28 mouse cellular contexts compared by ENCODE assay signal in genomic region chr14:59492376-59492775, GRCm38 (mm10). TPM values are rescaled to one million over a fixed set of nuclear protein-coding genes. Genes with fewer than 3 reads are reported as not detected.
DNase-seq lines count a peak whose midpoint lies in the region; ATAC-seq and TF ChIP-seq lines count a peak whose summit lies in the region.
"Had no signal": no experiment of that assay in that cellular context is flagged by ENCODE, and none has a peak within 500 bp of the region (broad histone marks: within the 10 kb centered on the region; RNA-seq: fewer than 3 reads in every experiment).

No protein-coding gene starts in this region.

- no peak for TF ChIP-seq CTCF in liver, adult 2 months (IDR thresholded peaks at IDR 0.05; ENCODE audit: low read depth, low read length)

- H3K9me3 ChIP-seq in liver, embryonic 11.5 days (ENCODE audit: control insufficient read depth, low read length): no peaks in the 10 kb centered on the region
- H3K9me3 ChIP-seq: embryonic facial prominence, embryonic 13.5 days; embryonic facial prominence, embryonic 15.5 days; forebrain, embryonic 10.5 days; forebrain, embryonic 12.5 days; G1E had no signal

- no peak overlapping the region for H3K4me3 ChIP-seq in liver, adult 2 months (ENCODE audit: insufficient read depth, low read depth, low read length)
- H3K4me3 ChIP-seq in liver, embryonic 11.5 days (ENCODE audit: low read depth, low read length): no peak overlapping the region
- H3K4me3 ChIP-seq: embryonic facial prominence, embryonic 13.5 days; embryonic facial prominence, embryonic 15.5 days; erythroblast, embryonic 14.5 days; forebrain, embryonic 10.5 days; forebrain, embryonic 12.5 days had no signal

- no peak for TF ChIP-seq POLR2A in liver, adult 2 months (IDR thresholded peaks at IDR 0.05; ENCODE audit: extremely low read depth, insufficient read depth, low read length)

- H3K9ac ChIP-seq in liver, adult 2 months (ENCODE audit: low read depth, low read length): no peak overlapping the region
- H3K9ac ChIP-seq in liver, embryonic 11.5 days (ENCODE audit: low read depth, low read length): no peak overlapping the region
- H3K9ac ChIP-seq: embryonic facial prominence, embryonic 13.5 days; embryonic facial prominence, embryonic 15.5 days; forebrain, embryonic 12.5 days had no signal

- intact Hi-C loops in heart, postnatal 25 days (cut with DNase I): no loop called here

- no peaks in the 10 kb centered on the region; the same call in 1 of the 2 replicates for H3K79me2 ChIP-seq in liver, adult 2 months (ENCODE audit: control insufficient read depth, insufficient read depth, low read length)

- WGBS in liver, adult 2 months: 35% methylated on average over 4 of the region's 4 CpGs
- WGBS in liver, embryonic 11.5 days: 80% methylated on average over 4 of the region's 4 CpGs

- no peak overlapping the region for H3K27ac ChIP-seq in liver, adult 2 months (replicated peaks; ENCODE audit: insufficient read depth, low read depth, low read length)
- H3K27ac ChIP-seq in liver, embryonic 11.5 days (ENCODE audit: low read depth, low read length): no peak overlapping the region
- H3K27ac ChIP-seq: embryonic facial prominence, embryonic 13.5 days; embryonic facial prominence, embryonic 15.5 days; forebrain, embryonic 10.5 days; forebrain, embryonic 12.5 days had no signal

- DNase-seq in heart, adult 11 months: peak; percentile 85
- no peak for DNase-seq in heart, postnatal 25 days (ENCODE audit: low spot score)
- peak; percentile 66 for DNase-seq in liver, adult 2 months (ENCODE audit: extremely low read depth, low read depth, low spot score)
- no peak for DNase-seq in liver, embryonic 11.5 days (ENCODE audit: low spot score)
- DNase-seq in adipocyte (ENCODE audit: low spot score): peak; percentile 20
- DNase-seq: adrenal gland, adult 2 months; adrenal gland, postnatal 10 days; adrenal gland, postnatal 25 days; B cell, adult 2 months; cerebellum, adult 11 months; cerebellum, adult 18-20 months; cerebellum, adult 8-10 months; cerebellum, adult 9-11 months; cerebellum, postnatal 14 days; cerebellum, postnatal 36 days; embryo, embryonic 11 days had no signal

- H3K4me1 ChIP-seq in liver, adult 2 months (ENCODE audit: control insufficient read depth, insufficient read depth, low read length): no peaks in the 10 kb centered on the region
- H3K4me1 ChIP-seq in liver, embryonic 11.5 days (replicated peaks; ENCODE audit: control insufficient read depth, insufficient read depth, low read length): no peaks in the 10 kb centered on the region
- H3K4me1 ChIP-seq: embryonic facial prominence, embryonic 13.5 days; embryonic facial prominence, embryonic 15.5 days; forebrain, embryonic 10.5 days; forebrain, embryonic 12.5 days had no signal

- H3K27me3 ChIP-seq in liver, adult 2 months (ENCODE audit: control insufficient read depth, insufficient read depth, low read length): no peaks in the 10 kb centered on the region
- H3K27me3 ChIP-seq in liver, embryonic 11.5 days (replicated peaks; ENCODE audit: control insufficient read depth, insufficient read depth, low read length): no peaks in the 10 kb centered on the region
- H3K27me3 ChIP-seq: CH12.LX; embryonic facial prominence, embryonic 13.5 days; embryonic facial prominence, embryonic 15.5 days; forebrain, embryonic 12.5 days; Patski had no signal

- no peak for ATAC-seq in liver, embryonic 11.5 days (replicated peaks; ENCODE audit: low FRiP score)
- ATAC-seq: activated CD4-positive, CD25-positive, alpha-beta regulatory T cell, adult 4 months; CD4-positive, CD25-positive, alpha-beta regulatory T cell, adult 4 months; forebrain, embryonic 14.5 days; forebrain, embryonic 16.5 days; Patski had no signal

- H3K4me2 ChIP-seq in liver, embryonic 11.5 days: no peak overlapping the region
- H3K4me2 ChIP-seq: embryonic facial prominence, embryonic 13.5 days; embryonic facial prominence, embryonic 15.5 days; forebrain, embryonic 12.5 days had no signal

- H3K36me3 ChIP-seq in liver, adult 2 months (ENCODE audit: control insufficient read depth, insufficient read depth, low read length): peaks cover 2% of the 10 kb centered on the region; the same call in 1 of the 2 replicates
- no peaks in the 10 kb centered on the region for H3K36me3 ChIP-seq in liver, embryonic 11.5 days (ENCODE audit: control insufficient read depth, insufficient read depth, low read length)
- H3K36me3 ChIP-seq: embryonic facial prominence, embryonic 13.5 days; embryonic facial prominence, embryonic 15.5 days; forebrain, embryonic 10.5 days; forebrain, embryonic 12.5 days had no signal

RNA-seq across cellular contexts. Expression of gene Cab39l, which starts 51.6 kb away (rescaled TPM):
- 10 to 100 TPM; 21.9 to 25.5 TPM for total RNA-seq in heart, postnatal 25 days (2021)
- 40.5 and 47.6 TPM in 2 replicates for total RNA-seq in liver, adult 2 months (2014; rRNA removed)
- 13.6 and 16.3 TPM in 2 replicates for polyA plus RNA-seq in liver, adult 2 months (2012; rRNA removed)
- 47.4 and 54.5 TPM in 2 replicates for polyA plus RNA-seq in liver, embryonic 11.5 days (2014; fragmentation: Nextera tagmentation; extraction: Ambion mirVana)

RNA-seq across cellular contexts. Expression of gene Setdb2, which starts 51.7 kb away (rescaled TPM):
- total RNA-seq in heart, postnatal 25 days (2021): 10 to 100 TPM in 1 of 2 experiments, 1 to 10 TPM in 1; 9.9 to 10.8 TPM
- 27.4 and 29.7 TPM in 2 replicates for total RNA-seq in liver, adult 2 months (2014; rRNA removed)
- 10.2 and 10.3 TPM in 2 replicates for polyA plus RNA-seq in liver, adult 2 months (2012; rRNA removed)
- 13.0 and 13.4 TPM in 2 replicates for polyA plus RNA-seq in liver, embryonic 11.5 days (2014; fragmentation: Nextera tagmentation; extraction: Ambion mirVana)

Comparison
In these comparisons a context has a peak if more than half of its experiments do, and no peak if none do; other contexts are left out.
1. DNase-seq: peak in heart, adult 11 months (single experiment), liver, adult 2 months (single experiment) and adipocyte (single experiment); none in heart, postnatal 25 days (single experiment) and liver, embryonic 11.5 days (single experiment).